Mouse (Mus musculus) spleen, embryonic (tissue): ENCODE results near the gene Lat2.

Source experiments
- CTCF ChIA-PET: fragments of 350-600 bp; sonication (Branson Sonifier 250); formaldehyde crosslinking; loops from one replicate; lab custom pipeline; 2022; lab: Charles Lee

Lat2 gene

DNA sequence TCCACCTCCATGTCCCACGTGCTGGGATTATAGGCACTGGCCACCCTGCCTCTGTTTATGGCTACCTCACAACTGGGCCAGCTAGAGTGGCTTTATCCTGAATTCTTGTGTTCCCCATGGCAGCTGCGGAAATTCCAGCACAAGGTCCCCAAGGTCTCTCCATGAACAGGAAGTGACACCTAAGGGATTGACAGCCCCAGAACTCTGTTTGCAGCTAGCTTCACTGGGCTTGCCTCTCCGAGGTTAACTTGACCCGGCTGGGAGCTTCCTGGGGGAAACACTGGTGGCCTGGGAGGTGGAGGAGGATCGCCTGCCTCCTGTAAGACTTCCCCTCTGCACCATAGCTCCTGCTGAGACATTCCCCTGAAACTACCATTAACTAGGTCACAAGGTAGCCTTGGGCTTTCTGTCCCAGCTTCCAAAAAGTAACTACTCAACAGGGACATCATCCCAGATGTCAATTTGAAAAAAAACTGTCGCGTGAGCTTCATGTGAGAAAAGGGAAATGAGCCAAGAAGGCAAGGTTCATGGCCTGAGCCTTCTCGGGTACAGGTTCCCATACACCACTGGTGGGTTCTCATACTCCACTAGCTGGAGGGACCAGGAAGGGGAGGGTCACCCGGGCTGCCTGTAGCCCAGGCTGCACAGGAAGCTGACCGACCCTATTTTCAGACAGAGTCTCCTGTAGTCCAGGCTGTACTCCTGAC is 42.2 kb downstream of the Lat2 start:
- CTCF ChIA-PET, result interaction anchor here (0.9 to 1.4 kb wide), 2 partner anchors 21 to 43 kb away, joined by 4 to 6 read pairs; no protein-coding TSS in a partner anchor

DNA sequence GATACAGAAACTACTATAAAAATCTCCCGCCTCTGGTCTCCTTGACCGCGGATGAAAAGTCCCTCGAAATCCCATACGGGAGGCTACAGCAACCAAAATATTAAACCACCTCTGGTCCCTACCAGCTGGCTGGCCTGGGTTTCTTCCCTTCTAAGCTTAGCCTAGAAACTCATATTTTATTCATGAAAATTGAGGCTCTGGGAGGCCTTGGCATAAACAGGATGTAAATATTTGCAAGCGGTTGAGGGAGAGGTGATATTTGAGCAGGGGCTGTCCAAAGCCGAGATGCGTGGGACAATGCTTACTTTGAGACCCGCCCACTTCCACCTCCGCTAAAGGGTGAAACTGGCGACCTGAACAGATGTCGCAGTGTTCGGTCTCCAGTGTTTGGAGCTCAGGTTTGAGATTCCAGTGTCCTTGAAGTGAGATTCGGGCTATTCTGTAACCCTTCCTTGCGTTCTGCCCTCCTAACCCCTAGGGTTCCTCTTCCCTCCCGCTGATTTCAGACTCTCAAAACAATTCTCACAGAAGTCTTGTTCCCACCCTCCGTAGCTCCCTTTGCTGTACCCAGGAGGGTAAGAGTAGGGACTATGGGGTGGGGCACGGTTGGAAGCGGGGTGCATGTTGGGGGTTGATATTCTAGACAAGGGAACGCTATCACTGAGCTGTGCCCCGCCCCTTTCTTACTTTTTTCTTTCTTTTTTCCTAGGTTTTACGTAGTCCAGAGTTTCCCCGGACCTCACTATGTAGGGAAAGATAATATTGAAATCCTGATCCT is 42.9 kb downstream of the Lat2 start:
- CTCF ChIA-PET, result interaction anchor here (0.7 to 0.9 kb wide), 2 partner anchors 11 to 20 kb away, joined by 3 to 4 read pairs; no protein-coding TSS in a partner anchor

DNA sequence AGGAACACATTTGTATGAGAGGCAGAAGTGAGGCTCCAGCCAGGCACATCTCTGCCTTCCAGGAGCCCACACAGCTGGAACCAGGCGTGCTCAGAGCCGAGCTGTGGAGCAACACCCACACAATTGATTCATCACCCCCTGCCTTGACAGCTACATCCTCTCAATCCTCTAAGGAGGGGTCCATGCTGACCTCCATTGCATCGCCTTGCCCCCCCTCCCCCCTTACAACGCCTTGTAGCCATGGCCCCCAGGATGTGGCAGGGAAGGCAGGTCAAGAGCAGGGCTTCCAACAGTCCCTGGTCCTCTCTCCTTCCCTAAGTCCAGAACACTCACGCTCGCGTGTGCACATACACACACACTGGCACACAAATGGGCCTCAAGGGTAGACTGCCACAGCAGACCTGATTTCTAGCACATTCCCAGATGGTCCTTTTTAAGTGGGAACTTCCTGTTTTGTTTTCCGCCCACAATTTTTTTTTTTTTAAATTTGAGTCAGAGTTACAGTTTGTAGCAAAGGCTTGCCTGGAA is 45.8 kb downstream of the Lat2 start:
- CTCF ChIA-PET, result no interaction called here

DNA sequence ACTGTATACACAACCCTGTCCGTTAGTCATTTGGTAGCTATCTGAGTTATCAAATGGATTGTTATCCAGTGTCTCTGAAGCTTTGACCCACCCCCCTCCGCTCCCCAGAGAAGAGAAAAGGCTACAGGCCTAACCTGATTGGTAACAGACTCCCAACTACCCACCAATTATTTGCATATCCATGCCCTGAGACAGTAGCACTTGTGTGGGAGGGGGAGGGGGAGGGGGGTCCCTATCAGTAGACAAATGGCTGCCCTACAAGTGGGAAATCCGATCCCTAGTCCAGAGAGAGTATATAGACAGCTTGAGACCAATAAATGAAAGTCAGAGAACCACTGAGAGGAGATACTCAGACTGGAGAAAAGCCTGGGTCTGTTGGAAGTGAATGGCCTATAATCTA is 46.8 kb downstream of the Lat2 start:
- CTCF ChIA-PET, result interaction anchor here (0.6 kb wide), 1 partner anchor 83 kb away, joined by 6 read pairs; no protein-coding TSS in a partner anchor

DNA sequence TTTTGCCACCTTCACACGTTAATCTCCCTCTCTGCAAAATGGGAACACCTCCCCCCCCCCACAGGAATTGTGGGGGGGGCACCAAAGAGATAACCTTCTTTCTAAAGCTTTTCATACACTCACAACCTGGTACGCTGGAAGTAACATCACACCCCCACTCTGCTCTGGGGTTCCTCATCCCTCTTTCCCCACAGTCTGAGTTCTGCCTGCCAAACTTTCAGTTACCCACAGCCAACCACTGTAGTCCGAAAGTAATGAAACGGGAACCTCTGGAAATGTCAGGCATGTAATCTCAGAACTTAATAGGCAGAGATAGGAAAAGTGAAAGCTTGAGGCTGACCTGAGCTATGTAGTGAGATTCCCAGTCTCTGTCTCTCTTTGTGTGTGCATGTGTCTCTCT is 47.4 kb downstream of the Lat2 start:
- CTCF ChIA-PET, result no interaction called here

DNA sequence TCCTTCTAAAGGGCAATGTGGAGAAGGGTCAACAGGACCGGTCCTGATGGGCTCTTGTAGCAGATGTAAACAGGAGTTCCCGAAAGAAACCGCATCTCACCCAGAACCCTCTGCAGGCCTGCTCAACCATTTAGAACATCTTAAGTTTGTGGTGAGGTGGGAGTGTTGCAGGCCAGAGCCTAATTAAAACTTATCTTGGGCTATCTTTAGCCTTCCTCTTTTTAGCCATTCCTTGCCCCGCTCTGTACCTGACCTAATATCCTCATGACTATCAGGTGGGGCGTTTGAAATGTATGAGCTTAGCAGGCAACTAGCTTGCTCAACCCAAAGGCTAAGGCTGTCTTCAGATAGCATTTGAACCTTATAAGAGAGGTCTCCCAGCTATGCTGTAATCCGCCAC is 49.1 kb downstream of the Lat2 start:
- CTCF ChIA-PET, result no interaction called here

DNA sequence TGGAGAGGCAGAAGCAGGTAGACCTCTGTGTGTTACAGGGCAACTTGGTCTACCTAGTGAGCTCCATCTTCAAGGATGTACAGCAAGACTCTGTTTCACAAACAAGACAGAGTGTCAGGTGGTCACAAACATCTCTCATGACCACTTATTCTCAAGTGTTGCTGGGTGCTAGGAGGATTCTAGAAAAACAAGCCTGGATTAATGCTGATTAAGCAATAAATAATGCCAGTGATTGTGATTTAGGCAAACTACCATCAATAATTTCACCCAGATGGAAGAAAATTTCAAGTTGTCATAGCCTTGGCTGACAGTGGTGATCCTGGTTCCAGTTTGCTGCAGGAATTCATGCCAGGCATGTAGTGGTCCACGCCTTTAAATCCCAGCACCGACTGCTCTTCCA is 50.6 kb downstream of the Lat2 start:
- CTCF ChIA-PET, result no interaction called here

DNA sequence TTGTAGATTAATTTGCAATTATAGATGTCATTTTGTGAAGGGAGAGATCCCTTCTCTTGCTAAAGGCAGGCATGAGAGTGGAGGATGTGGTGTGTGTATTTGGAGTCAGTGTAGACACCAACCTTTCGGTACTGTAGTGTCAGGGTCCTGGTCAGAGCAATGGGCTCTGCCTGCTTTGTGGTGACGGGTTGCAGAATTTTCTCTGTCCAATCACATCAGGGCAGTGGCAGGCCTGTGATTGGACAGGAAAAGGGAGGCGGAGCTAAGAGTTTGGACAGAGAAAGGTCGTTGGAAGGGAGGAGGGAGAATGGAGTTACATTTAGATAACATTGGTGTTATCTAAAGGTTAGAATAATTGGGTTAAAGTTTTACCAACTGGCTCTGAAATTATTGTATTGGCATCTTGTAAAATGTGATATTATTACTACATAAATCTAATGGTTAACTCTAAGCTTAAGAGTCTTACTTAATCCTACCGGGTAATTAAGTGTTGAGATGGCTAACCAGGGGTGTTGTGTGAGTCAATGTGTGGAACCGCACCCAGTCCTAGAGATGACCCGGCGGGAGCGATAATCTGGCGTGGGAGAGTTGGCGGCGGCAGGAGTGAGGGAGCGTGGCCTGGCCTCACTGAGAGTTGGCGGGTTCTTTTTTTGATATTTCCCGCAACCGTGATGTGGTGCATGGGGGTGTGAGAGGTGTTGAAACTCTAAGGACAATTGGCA is 54.2 kb downstream of the Lat2 start:
- CTCF ChIA-PET, result no interaction called here

DNA sequence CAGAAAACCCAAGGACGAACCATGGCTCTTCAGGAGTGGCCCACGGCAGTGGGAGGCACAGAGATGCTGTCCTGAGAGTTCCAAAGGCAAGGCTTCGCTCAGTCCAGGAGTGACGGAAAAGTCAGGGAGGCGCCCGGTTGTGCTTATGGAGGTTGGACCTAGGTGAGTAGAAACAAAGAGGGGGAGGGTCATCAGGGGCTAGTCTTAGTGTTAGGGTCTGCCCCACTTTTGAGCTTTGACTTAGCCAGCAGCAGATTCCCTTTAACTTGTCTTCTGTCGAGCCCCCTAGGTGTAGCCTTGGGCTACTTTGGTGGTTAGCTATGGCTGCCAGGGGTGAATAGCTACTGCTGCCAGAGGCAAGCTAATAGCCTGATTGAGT is 54.8 kb downstream of the Lat2 start, which contains the start of gene Syna:
Gene Syna (minus strand): TSS at position 101 of the 379 bp plus-strand sequence.
- CTCF ChIA-PET, result no interaction called here

DNA sequence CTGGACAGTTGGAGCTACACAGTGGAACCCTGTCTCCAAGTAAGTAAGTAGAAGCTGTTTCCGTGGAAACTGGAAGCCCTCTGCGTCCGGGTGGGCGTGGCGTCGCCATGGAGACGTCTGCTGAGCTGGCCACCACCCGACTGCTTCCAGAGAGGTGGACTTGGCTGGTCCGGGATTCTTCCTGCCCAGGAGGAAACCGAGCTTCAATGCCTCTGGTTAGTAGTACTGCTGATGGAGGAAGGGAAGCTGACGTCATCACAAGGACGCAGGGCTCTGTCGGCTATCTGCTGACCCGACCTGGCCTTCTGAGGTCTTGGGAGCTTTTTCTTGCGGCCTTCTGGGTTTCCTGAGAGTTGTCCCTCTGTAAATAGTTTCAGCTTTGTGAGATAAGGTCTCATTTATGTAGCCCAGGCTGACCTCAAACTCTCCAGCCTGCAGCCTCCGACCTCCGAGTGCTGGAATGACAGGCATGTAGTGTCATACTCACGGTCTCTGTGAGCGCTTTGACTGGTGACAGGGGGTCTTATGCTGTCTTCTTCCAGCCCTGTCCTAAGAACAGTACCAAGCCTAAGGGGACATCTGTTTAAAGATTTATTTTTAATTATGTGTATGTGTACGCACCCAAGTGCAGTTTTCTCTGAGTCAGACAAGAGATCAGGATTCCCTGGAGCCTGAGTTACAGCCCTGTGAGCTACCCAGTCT is 59.2 kb downstream of the Lat2 start:
- CTCF ChIA-PET, result no interaction called here

DNA sequence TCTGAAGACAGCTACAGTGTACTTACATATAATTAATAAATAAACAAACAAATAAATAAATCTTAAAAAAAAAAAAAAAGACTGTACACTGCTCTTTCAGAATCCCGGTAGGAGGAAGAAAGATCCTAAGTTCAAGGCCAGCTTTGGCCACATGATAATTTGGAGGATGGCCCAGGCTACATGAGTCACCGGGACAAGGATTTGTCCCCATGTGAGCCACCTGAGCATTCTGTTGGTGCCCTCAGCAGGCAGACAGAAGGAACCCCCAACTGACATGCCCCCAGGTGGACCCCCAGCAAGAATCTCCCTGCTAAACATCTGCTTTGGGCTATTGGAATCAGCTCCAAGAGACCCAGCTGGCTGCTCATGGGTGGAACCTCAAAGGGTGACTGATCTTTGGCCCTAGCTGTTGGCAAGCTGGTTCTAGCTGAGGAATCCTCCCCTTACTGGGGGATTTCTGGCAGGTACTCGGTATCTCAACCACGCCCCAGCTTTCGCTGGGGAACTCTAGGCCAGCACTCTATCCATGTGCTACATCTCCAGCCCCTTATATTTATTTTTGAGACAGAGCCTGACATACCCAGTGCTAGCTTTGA is 60.8 kb downstream of the Lat2 start:
- CTCF ChIA-PET, result interaction anchor here (0.7 kb wide), 2 partner anchors 35 to 103 kb away, joined by 4 to 12 read pairs; no protein-coding TSS in a partner anchor

DNA sequence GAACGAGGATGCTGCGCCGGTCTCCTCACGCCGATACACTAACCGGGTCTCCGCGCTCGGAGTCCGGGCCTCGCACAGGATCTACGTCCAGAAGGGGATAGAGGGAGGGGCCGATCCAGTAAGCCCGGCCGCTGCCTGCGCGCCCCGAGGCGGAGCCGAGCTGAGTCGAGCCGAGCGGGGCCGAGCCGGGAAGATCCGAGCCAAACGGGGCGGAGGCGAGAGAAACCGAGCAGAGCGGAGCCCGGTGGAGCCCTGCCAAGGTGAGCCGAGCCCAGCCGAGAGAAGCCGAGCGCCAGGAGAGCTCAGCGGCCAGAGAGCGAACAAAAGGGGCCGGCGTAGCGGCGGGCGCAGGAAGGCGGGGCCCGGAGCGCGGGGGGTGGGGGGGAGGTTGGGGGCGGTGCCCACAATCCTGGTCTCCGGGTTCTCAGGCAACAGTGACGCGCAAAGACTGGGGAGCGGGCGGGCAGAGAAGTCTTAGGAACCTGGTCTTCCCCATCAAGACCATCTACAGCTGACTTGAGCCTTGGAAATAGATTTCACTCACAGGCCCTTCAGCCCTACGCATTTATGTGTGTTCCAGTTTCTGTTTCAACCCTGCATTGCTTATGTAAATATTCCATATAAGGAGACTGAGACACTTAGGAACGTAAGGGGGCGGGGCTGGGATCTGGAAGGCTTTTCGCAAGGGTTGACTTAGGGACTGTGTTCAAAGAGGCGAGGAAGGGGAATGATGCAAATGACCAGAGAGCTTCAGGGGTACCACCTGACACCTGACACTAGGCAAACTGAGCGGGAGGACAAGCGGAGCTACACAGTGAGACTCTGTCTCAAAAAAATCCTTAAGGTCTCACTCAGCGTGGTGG is 62.5 kb downstream of the Lat2 start, which contains the start of gene Clip2:
Gene Clip2 (minus strand): TSS at position 325 of the 863 bp plus-strand sequence.
- CTCF ChIA-PET, result interaction anchor here (0.6 to 1.1 kb wide), 5 partner anchors 20 to 457 kb away, joined by 3 to 7 read pairs (median 4); no protein-coding TSS in a partner anchor

DNA sequence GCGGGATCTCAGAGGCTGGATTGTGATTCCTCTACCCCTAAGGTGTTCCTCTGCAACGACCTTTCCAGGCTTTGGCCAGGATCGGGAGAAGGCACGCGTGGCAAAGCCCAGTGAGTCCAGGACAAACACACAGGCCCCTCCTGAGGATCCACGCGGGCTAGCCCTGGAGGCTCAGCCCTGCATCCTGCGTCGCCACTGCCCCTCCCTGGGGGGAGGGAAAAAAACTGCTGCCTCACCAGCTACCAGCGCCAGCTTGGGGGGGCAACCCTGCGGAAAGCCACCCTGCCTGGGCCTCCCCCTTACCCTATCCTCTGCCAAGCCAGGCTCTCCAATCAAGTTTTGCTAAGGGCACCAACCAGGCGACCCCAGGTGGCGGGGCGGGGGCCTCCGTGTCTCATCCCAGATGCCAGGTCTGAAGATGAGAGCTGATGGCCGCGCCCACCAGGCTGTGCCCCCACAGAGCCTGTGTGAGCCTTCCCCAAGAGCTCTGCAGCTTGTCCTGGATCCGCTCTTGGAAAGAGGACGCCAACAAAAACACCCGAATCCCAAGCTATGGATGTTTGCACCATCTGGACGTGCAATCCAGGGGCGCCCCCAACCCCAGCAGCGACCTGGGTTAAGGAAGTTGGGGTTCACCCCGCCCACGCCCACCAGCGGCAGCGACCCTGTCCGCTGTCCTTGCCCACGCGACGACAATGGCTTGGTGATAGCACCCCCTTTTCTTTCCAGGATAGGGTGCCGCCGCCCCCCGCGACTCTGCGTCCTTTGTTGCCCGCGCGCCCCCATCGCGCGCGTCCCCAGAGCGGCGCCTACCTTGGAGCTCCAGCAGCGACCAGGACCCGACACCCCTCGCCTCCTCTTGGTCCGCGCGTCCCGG is 63.4 kb downstream of the Lat2 start:
- CTCF ChIA-PET, result interaction anchor here (0.5 to 1.1 kb wide), 6 partner anchors 21 to 458 kb away, joined by 3 to 7 read pairs (median 4); no protein-coding TSS in a partner anchor

DNA sequence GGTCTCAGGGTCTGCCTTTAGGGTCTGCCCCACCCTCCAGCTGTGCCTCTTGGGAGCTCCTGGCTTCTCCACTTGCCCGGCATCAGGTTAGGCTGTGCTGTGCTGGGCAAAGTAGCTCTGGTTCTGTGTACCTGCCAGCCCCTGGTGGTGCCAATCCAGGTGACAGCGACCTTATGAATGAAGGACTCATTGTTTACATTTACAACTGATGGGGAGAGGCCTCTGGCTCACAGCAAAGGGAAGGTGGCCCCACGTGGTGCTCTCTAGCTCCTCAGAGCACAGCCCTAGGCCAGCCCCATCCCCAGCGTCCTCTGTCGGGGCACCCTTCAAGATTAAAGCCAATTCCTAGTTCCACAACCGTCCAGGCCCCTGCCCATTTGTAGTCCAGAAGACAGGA is 64.0 kb downstream of the Lat2 start:
- CTCF ChIA-PET, result interaction anchor here (0.5 kb wide), 1 partner anchor 140 kb away, joined by 4 read pairs; no protein-coding TSS in a partner anchor
